Mouse (Mus musculus) kidney, adult 2 months (tissue): ENCODE results near the gene Eprs. TPM values are rescaled to one million over a fixed set of nuclear protein-coding genes. Genes with fewer than 3 reads are reported as not detected.
A peak's percentile ranks its signal among the peaks of the same experiment; 100 is the strongest.

Experiments
- DNase-seq: peaks from one replicate; pipeline ENCODE4 v3.0.0; 2021
- H3K27ac ChIP-seq: fragments of 200-500 bp; 2 replicates; pipeline ENCODE4 v1.5.1; 2012; ENCODE audit warnings: low read depth, low read length, control low read depth, inconsistent platforms; ENCODE audit not compliant: insufficient read depth
- H3K27me3 ChIP-seq: fragments of 200-500 bp; replicated peaks from 2 replicates; pipeline ENCODE4 v1.6.1; 2012; ENCODE audit warnings: mild to moderate bottlenecking, moderate library complexity, low read length, inconsistent platforms; ENCODE audit not compliant: control insufficient read depth, insufficient read depth
- H3K36me3 ChIP-seq: fragments of 200-500 bp; 2 replicates; pipeline ENCODE4 v1.6.1; 2012; ENCODE audit warnings: mild to moderate bottlenecking, moderate library complexity, low read length, inconsistent platforms; ENCODE audit not compliant: control insufficient read depth, insufficient read depth
- H3K4me1 ChIP-seq: fragments of 200-500 bp; 2 replicates; pipeline ENCODE4 v1.6.1; 2011; ENCODE audit warnings: low read length; ENCODE audit not compliant: control insufficient read depth, insufficient read depth
- H3K4me3 ChIP-seq: fragments of 200-500 bp; 2 replicates; pipeline ENCODE4 v1.5.1; 2011; ENCODE audit warnings: mild to moderate bottlenecking, low read depth, low read length, control low read depth; ENCODE audit not compliant: insufficient read depth
- CTCF ChIP-seq: fragments of 200-500 bp; conservative IDR thresholded peaks from 2 replicates; pipeline ENCODE4 v1.5.1; 2011; ENCODE audit warnings: low read depth, mild to moderate bottlenecking, control low read depth, low read length, moderate library complexity, mixed read lengths; ENCODE audit not compliant: insufficient read depth, insufficient read length
- POLR2A ChIP-seq: fragments of 200-500 bp; IDR thresholded peaks from one replicate; pipeline ENCODE4 v1.6.1; 2011; ENCODE audit warnings: low read depth, low read length, control low read depth
- WGBS: fragments of 180-500 bp; shearing (Covaris S2); methylation state at CpG from one replicate; pipeline ENCODE4 v1.1.7; 2018; 5-methylcytosine and 5-hydroxymethylcytosine counted together
- polyA plus RNA-seq: library from polyadenylated mRNA; depleted of rRNA; stranded (reverse); fragments of >200 nt; gene quantifications from 2 replicates; pipeline ENCODE4 v1.2.3, GENCODE M21; 2012

The Eprs gene
- polyA plus RNA-seq, 1 experiment = 13.0 TPM

- Histone ChIP-seq H3K4me1 (no peaks in the 10 kb centered on the region), H3K27ac (no peak overlapping the region), H3K4me3 (no peak overlapping the region), H3K36me3 (no peaks in the 10 kb centered on the region; the same call in 1 of the 2 replicates), H3K27me3 (no peaks in the 10 kb centered on the region)
- TF ChIP-seq POLR2A (no peak), CTCF (no peak)
- DNase-seq = no peak
- 87% methylated on average over 6 of the region's 6 CpGs for WGBS
Measured at GRCm38 (mm10) chr1:185420776-185421175, 57.9 kb downstream of the Eprs start.

- H3K27ac ChIP-seq = no peak overlapping the region
- TF ChIP-seq CTCF (no peak), POLR2A (no peak)
- no peak for DNase-seq
- WGBS = 87% methylated on average over 5 of the region's 5 CpGs
- no peaks in the 10 kb centered on the region for H3K27me3 ChIP-seq
- no peaks in the 10 kb centered on the region for H3K4me1 ChIP-seq
- H3K4me3 ChIP-seq = no peak overlapping the region
- peaks cover 3% of the 10 kb centered on the region for H3K36me3 ChIP-seq
Measured at GRCm38 (mm10) chr1:185426583-185426982, 63.7 kb downstream of the Eprs start.

- no peaks in the 10 kb centered on the region for H3K27me3 ChIP-seq
- H3K4me1 ChIP-seq = no peaks in the 10 kb centered on the region
- H3K27ac ChIP-seq = no peak overlapping the region
- TF ChIP-seq CTCF = no peak
- no peak for TF ChIP-seq POLR2A
- DNase-seq = no peak
- peaks cover 3% of the 10 kb centered on the region for H3K36me3 ChIP-seq
- no peak overlapping the region for H3K4me3 ChIP-seq
- 95% methylated on average over 5 of the region's 5 CpGs for WGBS
Measured at GRCm38 (mm10) chr1:185430488-185430887, 67.6 kb downstream of the Eprs start.

- Histone ChIP-seq H3K4me1 (no peaks in the 10 kb centered on the region), H3K4me3 (no peak overlapping the region), H3K27me3 (no peaks in the 10 kb centered on the region), H3K27ac (no peak overlapping the region), H3K36me3 (peaks cover 3% of the 10 kb centered on the region)
- TF ChIP-seq POLR2A = no peak
- TF ChIP-seq CTCF = no peak
- WGBS = 73% methylated on average over 6 of the region's 6 CpGs
- no peak for DNase-seq
Measured at GRCm38 (mm10) chr1:185431245-185431997, 68.6 kb downstream of the Eprs start.

GRCm38 (mm10) chr1:185431998-185432317 is 69.1 kb downstream of the Eprs start:
- Histone ChIP-seq H3K4me3 (no peak overlapping the region), H3K27me3 (no peaks in the 10 kb centered on the region), H3K27ac (no peak overlapping the region), H3K4me1 (no peaks in the 10 kb centered on the region), H3K36me3 (peaks cover 2% of the 10 kb centered on the region)
- no peak for TF ChIP-seq POLR2A
- TF ChIP-seq CTCF = no peak
- 73% methylated on average over 13 of the region's 13 CpGs for WGBS
- DNase-seq = no peak

- DNase-seq = no peak
- Histone ChIP-seq H3K27ac (no peak overlapping the region), H3K27me3 (no peaks in the 10 kb centered on the region), H3K4me1 (no peaks in the 10 kb centered on the region), H3K36me3 (no peaks in the 10 kb centered on the region; the same call in 1 of the 2 replicates), H3K4me3 (no peak overlapping the region)
- WGBS = 68% methylated on average over 6 of the region's 6 CpGs
- TF ChIP-seq POLR2A = no peak
- no peak for TF ChIP-seq CTCF
Measured at GRCm38 (mm10) chr1:185433112-185433511, 70.3 kb downstream of the Eprs start.

- Histone ChIP-seq H3K4me1 (no peaks in the 10 kb centered on the region), H3K27me3 (no peaks in the 10 kb centered on the region), H3K27ac (no peak overlapping the region), H3K36me3 (no peaks in the 10 kb centered on the region), H3K4me3 (no peak overlapping the region)
- no peak for TF ChIP-seq CTCF
- TF ChIP-seq POLR2A = no peak
- peak; percentile 4 for DNase-seq
- 65% methylated on average over 9 of the region's 9 CpGs for WGBS
Measured at GRCm38 (mm10) chr1:185438841-185439580, 76.2 kb downstream of the Eprs start.
